Mouse (Mus musculus) G1E (cell line): ENCODE measurements around the gene Capns1. TPM values are rescaled to one million over a fixed set of nuclear protein-coding genes. Genes with fewer than 3 reads are reported as not detected.

Source experiments
- ATAC-seq: 2 replicates; pipeline ENCODE4 v1.8.0; 2016; ENCODE audit warnings: mild to moderate bottlenecking; ENCODE audit not compliant: insufficient number of reproducible peaks, poor library complexity, low FRiP score, severe bottlenecking; ENCODE audit errors: extremely low read depth
- DNase-seq: peaks from one replicate; pipeline ENCODE4 v3.0.0; 2012; ENCODE audit warnings: low spot score
- H3K27me3 ChIP-seq: 2 replicates; pipeline ENCODE4 v1.6.1; 2012; ENCODE audit warnings: mild to moderate bottlenecking, low read length, inconsistent platforms; ENCODE audit not compliant: insufficient read depth
- H3K36me3 ChIP-seq: replicated peaks from 2 replicates; pipeline ENCODE3; 2012; ENCODE audit warnings: mild to moderate bottlenecking, inconsistent platforms
- H3K4me1 ChIP-seq: 2 replicates; pipeline ENCODE4 v1.6.1; 2012; ENCODE audit warnings: low read depth, low read length, inconsistent platforms, mixed read lengths; ENCODE audit not compliant: insufficient read depth
- H3K4me3 ChIP-seq: 2 replicates; pipeline ENCODE4 v1.5.1; 2012; ENCODE audit warnings: low read depth, mild to moderate bottlenecking, inconsistent platforms, low read length, moderate library complexity, mixed read lengths
- H3K9me3 ChIP-seq: replicated peaks from 2 replicates; pipeline ENCODE4 v1.6.1; 2012; ENCODE audit warnings: inconsistent platforms
- CTCF ChIP-seq: IDR thresholded peaks from 2 replicates; pipeline ENCODE4 v1.5.1; 2012; ENCODE audit warnings: low read depth, low read length, inconsistent platforms, mixed read lengths
- GATA1 ChIP-seq: IDR thresholded peaks from 2 replicates; pipeline ENCODE4 v1.6.1; 2012; ENCODE audit warnings: borderline replicate concordance, low read length, inconsistent platforms, mixed read lengths
- GATA2 ChIP-seq: IDR thresholded peaks from 2 replicates; pipeline ENCODE4 v1.6.1; 2012; ENCODE audit warnings: low read depth, low read length, inconsistent platforms, borderline replicate concordance
- POLR2AphosphoS5 ChIP-seq: IDR thresholded peaks from 2 replicates; pipeline ENCODE4 v1.6.1; 2012; ENCODE audit warnings: low read depth, low read length, inconsistent platforms; ENCODE audit not compliant: insufficient replicate concordance
- TAL1 ChIP-seq: conservative IDR thresholded peaks from 2 replicates; pipeline ENCODE4 v1.6.1; 2012; ENCODE audit warnings: low read depth, low read length, inconsistent platforms, mixed read lengths
- polyA plus RNA-seq: library from polyadenylated mRNA; stranded (reverse); fragments of >175 nt; gene quantifications from 2 replicates; pipeline ENCODE4 v1.2.3, GENCODE M21; 2012
- total RNA-seq, 2 experiments: library from RNA; stranded (forward) in 1 of 2; stranded (reverse) in 1 of 2; fragments of 200-1000 nt in 1 of 2; fragments of >200 nt in 1 of 2; fragmentation: Nextera tagmentation in 1 of 2; gene quantifications; 2 replicates each; pipeline ENCODE4 v1.2.3; 2014 to 2017

Gene Capns1
- total and polyA plus RNA-seq, 3 experiments: 98.4 to 313 (median 182) TPM

- H3K36me3 ChIP-seq: peaks cover 42% of the 10 kb centered on the region
- H3K4me1 ChIP-seq: peaks cover 25% of the 10 kb centered on the region
- no peaks in the 10 kb centered on the region for H3K27me3 ChIP-seq
- peak within 1 kb of the TSS; percentile 80 for H3K4me3 ChIP-seq
- ATAC-seq (peak; percentile 92), DNase-seq (peak; percentile 93)
- TF ChIP-seq GATA2 (no peak), CTCF (no peak), POLR2AphosphoS5 (no peak), TAL1 (no peak), GATA1 (no peak)
- peaks cover 27% of the 10 kb centered on the region for H3K9me3 ChIP-seq
Measured at GRCm38 (mm10) chr7:30169583-30170282, 28.9 kb downstream of the Capns1 start, which contains the start of gene Zfp146. Zfp146 (minus strand) TSS chr7:30169750.

DNA sequence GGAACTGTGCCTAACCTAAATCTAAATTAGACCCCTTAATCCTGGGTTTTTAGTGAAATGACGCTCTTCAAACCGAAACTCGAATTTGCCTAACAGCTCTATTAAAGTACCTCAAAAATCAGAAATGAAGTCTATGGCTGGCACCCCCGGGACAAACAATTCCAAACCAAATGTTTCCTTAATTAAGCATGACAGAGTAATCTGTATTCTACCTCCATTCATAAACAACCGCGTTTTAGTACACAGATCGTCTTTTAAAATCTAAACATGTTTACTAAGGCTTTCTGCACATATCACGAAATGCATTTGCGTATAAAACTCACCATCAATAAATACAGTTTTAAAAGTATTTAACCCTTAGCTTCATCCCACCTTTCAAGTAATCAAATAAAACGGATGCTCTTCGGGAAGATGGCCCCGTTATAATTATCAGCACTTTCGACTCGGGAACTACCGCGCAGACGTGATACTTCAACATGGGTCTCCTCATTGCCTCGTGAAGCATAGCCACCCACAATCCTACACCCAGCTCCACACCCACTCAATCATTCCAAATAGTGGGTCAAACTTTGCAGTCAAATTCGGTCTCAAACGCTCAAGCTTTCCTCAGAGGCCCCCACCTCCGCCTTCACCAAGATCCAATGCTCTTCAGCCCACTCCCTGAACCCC is 29.6 kb downstream of the Capns1 start:
- H3K4me1 ChIP-seq: peaks cover 25% of the 10 kb centered on the region
- peaks cover 32% of the 10 kb centered on the region for H3K9me3 ChIP-seq
- ATAC-seq (no peak), DNase-seq (peak; percentile 38)
- peak overlapping the region; percentile 80 for H3K4me3 ChIP-seq
- peaks cover 45% of the 10 kb centered on the region for H3K36me3 ChIP-seq
- TF ChIP-seq TAL1 (no peak), POLR2AphosphoS5 (no peak), GATA2 (no peak)
- no peaks in the 10 kb centered on the region for H3K27me3 ChIP-seq

DNA sequence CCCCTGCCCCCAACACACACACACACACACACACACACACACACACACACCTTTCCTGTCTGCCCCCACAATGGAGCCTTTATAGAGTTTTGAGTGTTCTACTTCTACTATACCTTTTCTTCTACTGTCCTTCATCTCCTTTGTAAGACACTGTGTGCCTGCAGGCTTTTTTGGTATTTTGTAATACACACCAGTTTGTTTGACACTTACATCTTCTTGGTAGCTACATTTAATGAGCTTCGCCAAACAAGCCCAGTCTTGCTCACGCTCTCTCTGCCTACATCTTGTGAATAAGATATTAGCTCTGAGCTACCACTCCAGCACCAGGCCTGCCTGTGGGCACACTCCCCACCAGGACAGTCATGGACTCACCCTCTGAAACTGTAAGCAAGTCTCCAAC is 33.9 kb downstream of the Capns1 start:
- H3K9me3 ChIP-seq: peaks cover 72% of the 10 kb centered on the region
- H3K27me3 ChIP-seq: peaks cover 2% of the 10 kb centered on the region; the same call in 1 of the 2 replicates
- TF ChIP-seq TAL1: no peak
- TF ChIP-seq GATA2: no peak
- no peak for TF ChIP-seq GATA1
- no peak for TF ChIP-seq CTCF
- TF ChIP-seq POLR2AphosphoS5: no peak
- ATAC-seq (no peak), DNase-seq (no peak)
- H3K36me3 ChIP-seq: peaks cover 76% of the 10 kb centered on the region
- H3K4me3 ChIP-seq: no peak overlapping the region
- peaks cover 5% of the 10 kb centered on the region; the same call in 1 of the 2 replicates for H3K4me1 ChIP-seq

DNA sequence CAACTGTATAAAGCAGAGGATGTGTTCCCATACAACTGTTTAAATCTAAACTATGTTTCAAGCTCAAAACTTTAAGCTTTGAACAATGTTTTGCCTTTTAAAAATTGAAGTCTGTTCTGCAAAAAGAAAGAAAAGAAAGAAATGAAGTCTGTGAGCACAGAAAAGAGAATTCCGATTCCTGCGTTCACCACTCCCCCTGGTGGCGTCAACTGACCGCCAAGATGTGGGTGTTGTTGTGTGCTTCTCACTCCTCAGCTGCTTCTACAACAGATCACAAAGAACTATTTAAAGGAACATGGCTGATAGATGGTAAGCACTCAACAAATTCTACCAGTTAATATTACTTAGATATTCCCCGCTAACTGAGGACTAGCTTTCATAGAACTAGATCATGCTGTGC is 35.5 kb downstream of the Capns1 start:
- DNase-seq (no peak), ATAC-seq (no peak)
- Histone ChIP-seq H3K4me3 (no peak overlapping the region), H3K27me3 (peaks cover 2% of the 10 kb centered on the region; the same call in 1 of the 2 replicates), H3K36me3 (peaks cover 92% of the 10 kb centered on the region), H3K4me1 (peaks cover 5% of the 10 kb centered on the region; the same call in 1 of the 2 replicates), H3K9me3 (peaks cover 87% of the 10 kb centered on the region)
- TF ChIP-seq CTCF: no peak
- no peak for TF ChIP-seq GATA2
- no peak for TF ChIP-seq POLR2AphosphoS5
- no peak for TF ChIP-seq GATA1
- TF ChIP-seq TAL1: no peak

DNA sequence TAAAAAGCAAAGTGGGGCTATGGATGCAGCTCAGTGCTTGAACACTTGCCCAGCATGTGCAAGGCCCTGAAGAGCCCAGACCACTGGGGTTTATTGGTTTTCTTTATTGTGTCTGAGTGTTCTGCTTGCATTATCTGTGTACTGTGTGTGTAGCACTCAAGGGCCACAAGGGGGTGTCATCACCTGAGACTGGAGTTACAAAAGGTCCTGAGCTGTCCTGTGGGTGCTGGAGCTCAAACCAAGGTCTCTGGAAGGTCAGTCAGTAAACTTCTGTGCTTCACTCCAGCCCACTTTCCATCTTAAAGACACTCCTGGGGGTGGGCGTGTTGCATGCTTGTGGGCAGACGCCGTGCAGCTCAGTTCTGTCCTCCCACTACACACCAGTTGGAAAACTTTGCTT is 43.1 kb downstream of the Capns1 start:
- Histone ChIP-seq H3K4me3 (no peak overlapping the region), H3K27me3 (no peaks in the 10 kb centered on the region), H3K36me3 (peaks cover 82% of the 10 kb centered on the region), H3K9me3 (peaks cover 85% of the 10 kb centered on the region), H3K4me1 (no peaks in the 10 kb centered on the region)
- ATAC-seq (no peak), DNase-seq (no peak)
- TF ChIP-seq GATA2 (no peak), TAL1 (no peak), GATA1 (no peak), POLR2AphosphoS5 (no peak), CTCF (no peak)

- Histone ChIP-seq H3K4me1 (no peaks in the 10 kb centered on the region), H3K27me3 (no peaks in the 10 kb centered on the region), H3K36me3 (peaks cover 83% of the 10 kb centered on the region), H3K9me3 (peaks cover 89% of the 10 kb centered on the region), H3K4me3 (no peak overlapping the region)
- TF ChIP-seq GATA2 (no peak), CTCF (no peak), POLR2AphosphoS5 (no peak), TAL1 (no peak), GATA1 (no peak)
- ATAC-seq: no peak
- no peak for DNase-seq
Measured at GRCm38 (mm10) chr7:30154040-30154439, 44.6 kb downstream of the Capns1 start.
